Mouse (Mus musculus) midbrain, embryonic 10.5 days (tissue): ENCODE measurements at regions not wholly inside any gene's neighbourhood (a gene's known extent, or its start where the extent isn't known, plus 50 kb on each side); places are given as distances from the start of the nearest gene placed in this dataset.

Source experiments
- DNase-seq: peaks from one replicate; pipeline ENCODE4 v3.0.0-alpha.2; 2017; ENCODE audit warnings: low spot score
- H3K27ac ChIP-seq: fragments of 300-500 bp; sonication (generic); replicated peaks from 2 replicates; pipeline ENCODE4 v1.5.1; 2016; ENCODE audit warnings: mild to moderate bottlenecking
- H3K27me3 ChIP-seq: fragments of 300-500 bp; sonication (generic); 2 replicates; pipeline ENCODE4 v1.6.1; 2016; ENCODE audit warnings: low read depth, mild to moderate bottlenecking; ENCODE audit not compliant: poor library complexity, severe bottlenecking
- H3K36me3 ChIP-seq: fragments of 300-500 bp; sonication (generic); 2 replicates; pipeline ENCODE4 v1.6.1; 2016; ENCODE audit warnings: mild to moderate bottlenecking, moderate library complexity
- H3K4me1 ChIP-seq: fragments of 300-500 bp; sonication (generic); 2 replicates; pipeline ENCODE4 v1.6.1; 2016
- H3K4me3 ChIP-seq: fragments of 300-500 bp; sonication (generic); 2 replicates; pipeline ENCODE4 v1.5.1; 2016; ENCODE audit warnings: mild to moderate bottlenecking, moderate library complexity
- H3K9me3 ChIP-seq: fragments of 300-500 bp; sonication (generic); replicated peaks from 2 replicates; pipeline ENCODE4 v1.6.1; 2016; ENCODE audit warnings: mild to moderate bottlenecking
- WGBS: fragments of 180-500 bp; shearing (Covaris S2); methylation state at CpG from one replicate; pipeline ENCODE4 v1.1.7; 2016; 5-methylcytosine and 5-hydroxymethylcytosine counted together

DNA sequence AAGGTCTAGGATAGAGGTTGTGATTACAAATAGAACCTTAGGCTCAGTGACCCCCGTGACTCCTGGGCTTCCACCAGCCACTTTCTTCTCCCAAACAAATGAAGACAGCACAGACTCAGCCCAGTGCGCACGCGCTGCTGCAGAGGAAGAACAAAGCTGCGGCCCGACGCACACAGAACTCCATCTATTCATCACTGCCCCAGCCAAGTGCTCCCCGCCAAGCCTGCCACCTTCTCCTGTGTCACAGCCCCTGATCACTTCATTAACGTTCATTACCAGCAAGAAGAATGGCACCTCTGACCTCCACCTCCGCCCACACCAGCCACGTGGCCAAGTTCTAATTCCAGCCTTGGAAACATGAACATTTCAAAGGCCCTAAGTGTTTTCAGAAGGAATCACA lies 53.7 kb upstream of the Twist2 start:
- DNase-seq = peak; percentile 60
- no peaks in the 10 kb centered on the region for H3K36me3 ChIP-seq
- no peak overlapping the region for H3K27ac ChIP-seq
- H3K4me3 ChIP-seq = no peak overlapping the region
- WGBS = 44% methylated on average over 11 of the region's 11 CpGs
- no peaks in the 10 kb centered on the region for H3K9me3 ChIP-seq
- H3K4me1 ChIP-seq = peaks cover 13% of the 10 kb centered on the region
- peaks cover 43% of the 10 kb centered on the region for H3K27me3 ChIP-seq
